Mouse (Mus musculus) gastrocnemius, adult 18-20 months (tissue): ENCODE measurements around the gene Rcor1. TPM values are rescaled to one million over a fixed set of nuclear protein-coding genes. Genes with fewer than 3 reads are reported as not detected.
A peak's percentile ranks its signal among the peaks of the same experiment; 100 is the strongest.

ENCODE experiments used
- DNase-seq: peaks from one replicate; pipeline ENCODE4 v3.0.0; 2021; ENCODE audit warnings: low spot score
- total RNA-seq, 2 experiments: library from RNA; stranded (reverse); gene quantifications; 2 replicates each; pipeline ENCODE4 v1.2.3; 2021

Gene Rcor1
- total RNA-seq, 2 experiments from 2014 or later, result 6.1 to 8.1 TPM

DNA sequence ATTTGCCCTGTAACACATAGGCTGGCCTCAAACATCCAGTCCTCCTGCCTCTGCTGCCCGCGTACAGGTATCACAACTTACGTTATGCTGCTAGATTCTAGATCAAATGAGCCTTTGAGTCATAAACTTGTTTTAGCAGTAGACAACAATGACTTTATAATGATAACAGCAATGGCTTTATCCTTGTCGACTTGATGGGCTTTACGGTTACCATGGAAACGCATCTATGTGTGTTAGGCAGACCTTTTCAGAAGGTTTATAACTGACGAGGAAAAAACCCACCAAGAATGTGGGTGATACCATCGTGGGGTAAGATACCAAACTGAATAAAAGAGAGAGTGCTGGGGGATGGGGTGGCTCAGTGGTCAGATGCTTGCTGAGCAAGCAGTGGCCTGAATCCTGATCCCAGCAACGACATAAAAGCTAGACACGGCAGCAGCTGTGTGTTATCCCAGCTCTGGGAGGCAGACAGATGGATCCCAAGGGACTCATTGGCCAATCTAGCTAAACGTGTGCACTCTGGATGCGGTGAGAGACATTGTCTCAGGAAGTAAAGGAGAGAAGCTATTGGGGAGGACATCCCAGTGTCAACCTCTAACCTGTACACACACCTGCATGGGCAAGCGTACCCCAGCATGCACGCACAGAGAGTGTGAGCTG lies 85.6 kb downstream of the Rcor1 start:
- no peak for DNase-seq

GRCm38 (mm10) chr12:111125666-111126065 lies 86.5 kb downstream of the Rcor1 start:
- no peak for DNase-seq

DNA sequence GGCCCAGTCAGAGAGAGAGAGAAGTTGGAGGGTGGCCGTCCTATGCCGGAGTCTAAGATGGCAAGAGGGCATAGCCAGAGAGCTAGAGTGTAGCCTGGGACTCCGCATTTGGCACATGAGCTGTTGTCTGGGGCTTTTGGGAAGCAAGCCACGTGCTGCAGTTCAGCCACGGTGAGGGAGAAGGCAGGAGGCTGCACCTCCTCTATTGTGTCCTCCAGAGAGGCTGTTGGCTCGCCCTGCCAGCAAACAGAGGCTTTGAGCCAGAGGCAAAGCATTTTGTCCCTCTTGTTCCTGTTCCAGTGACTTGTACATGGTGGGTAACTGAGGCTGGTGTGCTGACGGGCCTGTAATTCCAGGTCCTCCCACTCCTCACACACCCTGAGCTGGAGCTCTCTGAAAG lies 95.0 kb downstream of the Rcor1 start:
- peak; percentile 8 for DNase-seq

GRCm38 (mm10) chr12:111134791-111135733 lies 95.9 kb downstream of the Rcor1 start:
- DNase-seq, result peak; percentile 13

GRCm38 (mm10) chr12:111135953-111136352 lies 96.8 kb downstream of the Rcor1 start:
- no peak for DNase-seq

- DNase-seq, result no peak
Observed at GRCm38 (mm10) chr12:111137079-111137478, 97.9 kb downstream of the Rcor1 start.

- no peak for DNase-seq
Observed at GRCm38 (mm10) chr12:111143005-111143508, 103.9 kb downstream of the Rcor1 start.

GRCm38 (mm10) chr12:111143509-111144063 lies 104.4 kb downstream of the Rcor1 start:
- DNase-seq, result peak; percentile 38

DNA sequence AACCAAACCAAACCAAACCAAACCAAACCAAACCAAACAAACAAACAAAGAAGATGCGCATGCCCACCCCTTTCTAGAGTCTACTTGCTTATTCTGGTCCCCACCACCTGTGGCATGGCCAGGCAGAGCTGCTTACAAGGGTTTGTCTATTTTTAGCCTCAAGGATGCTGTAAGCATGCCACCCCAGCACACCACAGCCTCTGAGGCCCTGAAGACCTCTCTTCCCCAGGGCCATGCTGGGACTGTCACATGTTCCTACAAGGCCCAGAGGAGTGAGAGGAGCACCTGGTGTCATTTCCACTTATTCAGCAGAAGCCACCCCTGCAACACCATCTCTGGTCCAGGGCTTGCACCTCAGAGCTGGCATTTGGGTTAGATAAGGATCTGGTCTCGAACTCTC lies 105.4 kb downstream of the Rcor1 start:
- no peak for DNase-seq

DNA sequence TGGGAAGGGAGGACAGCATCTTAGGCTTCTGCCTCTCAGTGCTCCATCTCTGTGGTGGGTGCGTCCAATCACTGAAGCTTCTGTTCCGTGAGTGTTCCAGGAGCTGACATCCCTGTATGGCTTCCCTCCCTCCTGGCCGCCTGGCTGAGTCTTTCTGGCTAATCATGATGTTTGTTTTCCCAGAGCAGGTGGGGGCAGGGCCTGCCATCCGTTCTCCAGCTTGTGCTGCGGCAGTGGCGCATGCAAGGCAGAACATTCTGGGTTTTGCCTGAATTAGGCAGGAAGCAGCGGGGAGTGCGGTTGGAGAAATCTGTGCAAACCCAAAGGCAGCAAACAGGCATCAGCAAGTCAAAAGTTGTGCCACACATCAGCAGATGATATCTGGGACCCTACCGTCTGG lies 106.1 kb downstream of the Rcor1 start:
- no peak for DNase-seq

DNA sequence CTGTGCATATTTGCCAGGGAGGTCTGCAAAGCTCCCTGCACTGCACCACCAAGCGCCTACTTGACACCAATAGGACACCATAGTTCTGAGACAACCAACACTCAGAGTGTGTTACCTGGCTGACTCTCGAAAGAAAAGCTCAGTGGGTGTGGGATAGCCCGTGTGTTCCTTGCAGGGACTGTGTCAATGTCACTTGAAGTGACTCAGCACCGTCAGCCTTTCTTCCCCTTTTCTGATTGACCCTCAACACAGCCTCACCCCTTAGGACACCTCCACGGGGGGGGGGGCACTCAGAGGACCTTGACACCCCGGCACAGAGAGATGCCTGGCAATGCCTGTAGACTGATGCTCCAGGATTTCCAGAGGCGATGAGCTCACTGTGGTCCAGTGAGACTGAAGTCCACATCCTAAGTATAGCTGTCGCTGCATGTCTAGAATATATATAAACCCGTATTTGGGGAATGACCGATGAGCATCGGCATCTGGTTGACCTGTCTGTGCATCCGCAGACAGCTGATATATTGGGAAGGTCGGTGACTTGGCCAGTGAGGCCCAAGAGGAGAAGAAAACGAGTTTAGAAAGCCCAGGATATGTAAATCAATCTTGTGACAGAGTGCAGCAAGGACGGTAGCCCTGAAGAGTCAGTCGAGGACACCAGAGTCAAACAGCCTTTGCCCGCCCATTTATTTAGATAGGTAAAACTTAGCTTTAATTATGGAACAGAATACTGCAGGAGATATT lies 110.5 kb downstream of the Rcor1 start:
- no peak for DNase-seq

- no peak for DNase-seq
Observed at GRCm38 (mm10) chr12:111150236-111150596, 111.1 kb downstream of the Rcor1 start.

DNA sequence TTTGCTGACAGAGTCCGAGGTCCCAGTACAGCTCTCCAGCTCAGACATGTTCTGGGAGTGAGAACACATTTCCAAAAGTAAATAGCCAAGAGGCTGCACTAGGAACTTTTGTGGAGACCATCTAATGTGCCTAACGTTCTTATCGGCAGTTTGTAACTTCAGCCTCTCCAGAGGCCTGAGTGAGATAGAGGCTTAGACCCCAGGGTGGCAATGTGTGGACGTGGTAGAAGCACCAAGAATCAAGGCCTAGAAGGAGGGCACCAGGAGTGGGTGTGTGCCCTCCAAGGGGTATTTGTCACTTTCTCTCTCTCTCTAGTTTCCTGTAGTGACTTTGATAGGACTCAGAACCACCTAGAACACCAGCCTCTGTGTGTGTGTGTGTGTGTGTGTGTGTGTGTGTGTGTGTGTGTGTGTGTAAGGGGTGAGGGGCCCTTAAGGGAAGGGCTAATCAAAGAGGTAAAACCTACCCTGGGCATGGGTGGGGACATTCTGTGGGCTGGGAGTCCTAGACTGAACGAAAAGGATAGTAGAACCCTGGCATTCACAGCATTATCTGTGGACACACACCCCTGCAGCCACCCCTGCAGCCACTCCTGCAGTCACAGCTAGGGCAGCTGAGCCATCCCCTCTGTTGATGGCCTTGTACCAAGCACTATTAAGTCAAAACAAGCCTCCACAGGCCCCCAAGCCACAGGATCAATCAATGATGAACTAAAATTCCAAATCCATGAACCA lies 112.4 kb downstream of the Rcor1 start:
- DNase-seq, result no peak

- no peak for DNase-seq
Observed at GRCm38 (mm10) chr12:111152579-111152978, 113.4 kb downstream of the Rcor1 start.

DNA sequence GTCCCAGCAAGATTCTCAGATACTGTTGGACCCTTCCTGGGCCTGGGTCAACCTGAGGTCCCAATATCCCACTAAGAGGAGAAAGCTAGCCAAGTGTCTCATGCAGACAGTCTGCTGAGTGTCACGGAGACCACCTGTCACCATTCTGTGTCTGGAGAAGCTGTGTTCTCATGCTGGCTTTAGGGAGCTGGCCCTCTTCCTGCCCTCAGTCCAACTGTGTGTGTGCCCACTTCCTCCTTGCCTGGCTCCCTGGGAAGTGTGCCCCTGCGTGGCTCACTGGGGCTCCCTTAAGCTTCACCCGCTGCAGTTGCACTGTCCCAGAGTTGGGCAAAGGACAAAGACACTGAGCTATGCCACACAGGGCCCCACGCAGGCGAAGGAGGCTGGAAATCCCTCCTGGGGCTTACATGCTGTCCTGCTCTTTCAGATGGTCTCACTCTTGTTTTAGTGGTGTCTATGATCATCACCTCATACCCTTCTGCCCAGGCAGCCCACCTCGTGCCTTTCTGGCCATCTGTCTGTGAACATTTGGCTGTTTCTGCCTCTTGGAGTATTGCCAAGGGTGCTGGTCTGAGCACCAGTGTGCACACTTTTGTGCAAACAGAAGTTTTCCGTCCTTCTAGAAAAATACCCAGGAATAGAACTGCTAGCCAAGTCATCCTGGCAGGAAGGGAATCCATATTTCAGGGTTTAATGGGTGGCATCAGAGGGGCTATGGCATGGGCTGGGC lies 114.0 kb downstream of the Rcor1 start:
- DNase-seq, result no peak

GRCm38 (mm10) chr12:111153946-111154345 lies 114.8 kb downstream of the Rcor1 start:
- DNase-seq, result no peak

- DNase-seq, result no peak
Observed at GRCm38 (mm10) chr12:111154641-111155040, 115.5 kb downstream of the Rcor1 start.

DNA sequence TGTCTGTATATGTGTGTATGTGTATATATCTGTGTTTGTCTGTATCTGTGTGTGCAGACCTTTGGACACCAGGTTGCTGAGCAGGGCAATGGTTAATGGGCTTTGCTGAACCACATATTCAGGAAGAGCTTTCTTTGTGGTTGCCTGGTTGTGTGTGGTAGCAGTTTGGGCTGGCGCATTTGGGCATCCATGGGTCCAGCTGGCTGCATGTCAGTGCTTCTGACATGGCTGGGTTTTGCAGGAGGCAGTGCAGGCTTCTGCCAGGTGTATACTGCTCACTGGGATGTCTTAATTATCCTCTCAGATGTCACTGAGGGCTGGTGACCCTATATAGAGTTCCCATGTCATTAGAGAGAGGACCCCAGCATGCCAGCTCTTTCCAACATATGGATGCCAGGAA lies 116.6 kb downstream of the Rcor1 start:
- DNase-seq, result no peak

- DNase-seq, result peak; percentile 28
Observed at GRCm38 (mm10) chr12:111159659-111160428, 120.7 kb downstream of the Rcor1 start.
